Mouse (Mus musculus) kidney, postnatal 25 days (tissue): Measurements from ENCODE around the gene Exosc5.

Experiments
- DNase-seq, 2 experiments: peaks; one replicate each; pipeline ENCODE4 v3.0.0; 2021; ENCODE audit warnings: mixed read lengths in 2 of 2

The Exosc5 gene

DNA sequence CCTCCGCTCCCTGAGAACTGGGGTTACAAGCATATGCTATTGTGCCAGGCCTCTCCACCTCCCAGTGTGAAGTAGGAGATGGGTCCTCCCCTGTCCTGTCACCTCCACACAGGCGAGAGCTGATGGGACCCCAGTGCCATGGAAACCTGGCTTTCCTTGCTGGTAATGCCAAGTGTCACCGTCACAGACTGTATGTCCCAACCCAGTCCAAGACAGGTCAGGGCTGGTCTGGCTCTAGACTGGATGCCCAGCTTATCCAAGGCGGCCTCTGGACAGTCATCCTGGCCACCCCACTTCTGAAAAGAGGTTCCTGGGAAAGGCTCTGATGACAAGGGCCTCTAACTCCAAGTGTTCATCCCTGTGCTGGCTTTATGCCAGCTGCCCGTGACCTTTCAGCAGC, 21.9 kb upstream of the Exosc5 start:
- no peak for DNase-seq

- DNase-seq, result no peak
Measured at GRCm38 (mm10) chr7:25639754-25640153, 19.2 kb upstream of the Exosc5 start.

- DNase-seq, result no peak
Measured at GRCm38 (mm10) chr7:25644136-25644535, 14.8 kb upstream of the Exosc5 start.

GRCm38 (mm10) chr7:25644631-25645030, 14.3 kb upstream of the Exosc5 start:
- DNase-seq, result no peak

DNA sequence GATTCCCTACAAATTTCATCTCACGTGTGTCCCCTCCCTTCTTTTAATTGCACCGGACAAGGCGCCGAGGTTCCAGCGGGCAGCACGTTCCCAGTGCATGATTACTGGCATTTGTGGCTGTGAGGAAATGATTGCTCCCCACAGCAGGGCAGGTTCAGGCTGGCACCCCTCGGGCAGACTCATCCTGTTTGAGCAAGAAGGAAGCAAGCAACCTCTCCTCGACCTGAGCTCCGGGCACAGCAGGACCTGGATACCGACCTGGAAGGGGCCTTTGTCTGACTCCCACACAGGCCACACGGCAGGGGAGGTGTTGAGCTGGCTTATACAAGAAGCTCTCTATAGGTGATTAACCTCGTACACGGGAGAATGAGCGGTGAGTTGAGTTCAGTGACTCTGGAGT, 13.9 kb upstream of the Exosc5 start:
- DNase-seq, result peak in 1 of 2 experiments; percentile 75

- DNase-seq, result no peak
Measured at GRCm38 (mm10) chr7:25647574-25648123, 11.3 kb upstream of the Exosc5 start.

GRCm38 (mm10) chr7:25649839-25650238, 9.1 kb upstream of the Exosc5 start:
- no peak for DNase-seq

- DNase-seq, result no peak
Measured at GRCm38 (mm10) chr7:25651281-25651680, 7.7 kb upstream of the Exosc5 start.

DNA sequence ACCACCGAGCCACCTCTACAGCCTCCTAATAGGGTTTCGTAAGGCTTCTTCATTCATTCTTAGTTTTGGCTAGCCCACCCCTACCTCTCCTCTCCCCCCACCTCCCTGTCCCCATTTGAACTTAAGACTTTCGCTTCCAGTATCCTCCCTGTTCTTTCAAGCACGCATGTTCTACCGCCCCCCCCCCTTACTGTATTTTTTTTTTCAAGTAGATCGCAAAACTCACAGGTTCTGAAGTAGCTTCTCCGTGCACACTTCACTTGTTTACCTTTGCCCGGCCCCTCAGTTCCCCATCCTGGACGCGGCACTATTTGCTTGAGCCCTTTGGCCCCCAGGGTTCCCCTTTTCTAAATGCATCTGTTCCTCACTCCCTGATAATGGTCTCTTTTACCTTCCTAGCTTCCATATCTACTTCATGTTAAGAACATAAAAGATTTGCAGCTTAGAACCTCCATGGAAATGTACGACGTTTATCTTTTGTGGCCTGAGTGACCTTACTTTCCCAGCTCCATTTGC, 6.7 kb upstream of the Exosc5 start:
- DNase-seq, result no peak

DNA sequence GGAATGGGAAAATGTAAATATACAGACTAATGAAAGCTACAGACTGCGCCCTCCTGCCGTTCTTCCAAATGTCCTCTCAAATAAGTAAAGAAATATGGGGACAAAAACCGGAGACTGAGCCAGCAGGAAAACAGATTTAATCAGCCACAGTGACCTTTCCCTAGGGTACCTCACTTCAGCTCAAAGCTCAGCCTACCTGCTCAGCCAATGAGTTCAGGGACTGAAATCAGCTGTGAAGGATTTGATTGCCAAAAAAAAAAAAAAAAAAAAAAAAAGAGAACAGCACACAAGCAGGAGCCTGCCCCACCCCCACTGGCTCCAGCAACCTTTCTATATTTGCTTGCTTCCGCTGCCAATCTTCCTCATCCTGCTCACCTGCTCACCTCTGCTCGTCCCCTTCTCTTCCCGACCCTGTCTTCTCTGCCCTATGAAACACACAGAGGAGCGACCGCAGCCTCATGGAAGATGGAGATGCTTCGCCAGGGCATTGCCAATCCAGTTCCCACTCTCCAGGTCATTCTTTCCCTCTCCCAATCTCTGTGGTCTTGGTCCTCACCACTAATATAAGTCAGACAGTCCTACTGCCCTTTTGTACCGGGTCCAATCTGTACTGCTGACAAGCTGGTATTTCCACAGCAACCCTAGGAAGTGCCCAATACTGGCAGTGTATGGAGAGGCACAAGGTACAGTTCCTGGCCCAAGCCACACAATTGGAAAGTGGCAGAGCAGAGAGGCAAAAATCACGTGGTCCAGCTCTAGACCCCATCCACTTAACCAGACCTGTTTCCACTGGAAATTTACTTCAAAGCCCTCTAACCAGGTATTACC, 3.1 kb upstream of the Exosc5 start:
- peak; percentile 76 to 86 for DNase-seq

GRCm38 (mm10) chr7:25657785-25658184, 1.2 kb upstream of the Exosc5 start:
- peak in 1 of 2 experiments; percentile 37 for DNase-seq

- DNase-seq, result no peak
Measured at GRCm38 (mm10) chr7:25666381-25666780, 7.4 kb downstream of the Exosc5 start.

- DNase-seq, result no peak
Measured at GRCm38 (mm10) chr7:25669158-25669557, 10.2 kb downstream of the Exosc5 start.

- no peak for DNase-seq
Measured at GRCm38 (mm10) chr7:25669631-25670030, 10.7 kb downstream of the Exosc5 start.

- DNase-seq, result no peak
Measured at GRCm38 (mm10) chr7:25670096-25670495, 11.1 kb downstream of the Exosc5 start.

DNA sequence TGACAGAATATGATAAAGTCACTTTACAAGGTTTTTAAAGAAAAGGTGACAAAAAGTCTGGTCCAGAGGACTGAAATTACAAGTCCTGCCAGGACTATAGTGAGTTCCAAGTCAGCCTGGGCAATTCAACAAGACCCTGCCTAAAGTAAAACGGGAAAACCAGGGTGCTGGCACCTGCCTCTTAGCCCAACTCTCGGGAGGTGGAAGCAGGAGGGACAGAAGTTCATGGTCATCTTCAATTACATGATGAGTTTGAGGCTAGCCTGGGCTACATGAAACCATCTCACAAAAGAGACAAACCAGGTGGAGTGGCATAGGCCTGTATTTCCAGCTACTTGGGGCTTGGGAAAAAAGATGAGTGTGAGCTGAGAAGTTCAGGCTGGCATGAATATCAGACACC, 12.7 kb downstream of the Exosc5 start:
- DNase-seq, result no peak

DNA sequence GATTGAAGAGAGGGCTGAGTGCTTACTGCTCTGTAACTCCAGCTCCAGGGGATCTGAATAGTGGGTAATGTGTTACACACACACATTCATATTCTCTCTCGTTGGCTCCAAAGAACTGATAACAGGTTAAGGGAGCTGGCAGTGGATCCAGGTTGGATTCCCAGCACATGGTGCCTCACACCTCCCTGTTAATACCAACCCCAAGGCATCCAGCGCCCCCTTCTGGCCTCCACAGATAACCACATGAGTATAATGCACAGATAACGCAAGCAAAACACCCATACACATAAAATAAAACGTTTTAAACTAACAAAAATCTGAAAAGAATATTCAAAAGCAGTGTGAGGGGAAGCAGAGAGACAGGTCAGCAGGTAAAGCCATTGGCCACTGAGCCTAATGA, 13.5 kb downstream of the Exosc5 start:
- DNase-seq, result peak in 1 of 2 experiments; percentile 32

DNA sequence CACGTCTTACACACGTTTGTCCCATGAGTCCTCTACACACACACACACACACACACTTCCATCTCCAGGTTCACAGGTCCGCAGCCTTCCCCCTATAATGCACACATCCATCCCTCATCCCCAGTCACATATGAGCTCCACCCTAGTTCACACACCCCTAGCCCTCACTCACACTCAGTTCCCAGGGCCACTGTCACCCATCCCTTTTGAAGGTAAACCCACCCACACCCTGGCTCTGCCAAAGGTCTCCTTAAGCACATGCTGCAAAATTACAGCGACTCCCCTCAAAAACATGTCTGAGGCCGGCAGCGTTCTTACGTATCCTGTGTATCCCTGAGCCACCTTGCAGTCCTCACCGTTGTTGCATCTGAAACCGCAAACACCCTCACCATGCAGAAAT, 15.3 kb downstream of the Exosc5 start:
- DNase-seq, result no peak

DNA sequence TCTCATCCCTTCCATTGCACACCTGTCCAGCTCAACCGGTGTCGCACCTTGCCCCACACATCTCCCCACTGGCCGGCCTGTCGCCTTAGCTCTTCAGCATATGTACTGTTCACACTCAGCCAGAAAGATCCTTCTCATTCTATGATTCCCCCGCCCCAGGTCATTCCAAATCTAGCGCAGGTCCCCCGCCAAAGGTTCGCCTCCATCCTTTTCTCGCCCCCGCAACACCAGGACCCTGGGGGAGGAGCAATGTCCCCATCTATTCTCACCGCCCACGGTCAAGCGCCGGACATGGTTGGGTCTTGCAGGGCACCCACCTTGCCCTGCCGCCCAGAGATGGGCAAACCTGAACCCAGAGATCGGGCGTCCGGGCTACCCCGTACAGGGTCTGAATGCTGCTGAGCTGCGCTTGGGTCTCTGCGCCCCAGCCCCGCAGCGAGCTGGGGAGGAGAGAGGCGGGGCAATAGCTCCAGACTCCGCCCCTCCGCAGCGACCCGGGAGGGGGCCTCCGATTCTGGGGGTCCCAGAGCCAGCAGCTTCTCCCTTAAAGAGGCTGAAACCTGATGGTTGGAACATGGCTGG, 15.8 kb downstream of the Exosc5 start, which contains the start of gene Tmem91:
TSS of gene Tmem91 (minus strand) at position 448 of the 582 bp plus-strand sequence.
- DNase-seq, result peak in 1 of 2 experiments; percentile 31

GRCm38 (mm10) chr7:25675405-25675804, 16.4 kb downstream of the Exosc5 start:
- no peak for DNase-seq

DNA sequence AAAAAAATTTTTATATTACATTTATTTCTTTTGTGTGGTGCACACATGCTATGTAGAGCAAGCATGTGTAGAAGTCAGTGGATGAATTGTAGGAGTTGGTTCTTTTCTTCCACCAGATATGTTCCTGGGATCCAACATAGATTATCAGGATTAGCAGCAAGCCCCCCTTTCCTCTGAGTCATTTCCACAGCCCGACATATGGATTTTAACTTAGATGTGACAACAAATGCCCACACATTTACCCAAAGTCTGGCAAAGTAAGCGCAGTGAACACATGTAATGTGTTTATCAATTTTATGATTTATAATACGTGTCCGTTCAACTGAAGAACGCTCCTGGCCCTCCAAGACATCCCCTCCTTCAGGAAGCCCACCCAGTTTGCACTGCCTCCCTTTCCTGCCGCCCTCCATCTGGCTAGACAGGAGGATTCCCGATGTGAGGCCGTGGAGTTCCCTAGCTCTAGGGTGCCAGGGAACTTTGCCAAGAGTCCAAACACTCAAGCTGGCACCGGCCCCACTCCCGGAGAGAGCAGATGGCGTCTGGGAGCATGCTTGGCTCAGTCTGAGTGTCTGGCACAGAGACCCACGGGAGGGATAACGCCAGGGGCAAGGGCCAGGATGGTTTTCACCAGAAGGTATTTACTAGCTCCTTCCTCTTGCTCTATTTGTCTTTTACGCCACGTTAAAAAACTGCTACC, 17.3 kb downstream of the Exosc5 start:
- peak; percentile 93 to 95 for DNase-seq

- no peak for DNase-seq
Measured at GRCm38 (mm10) chr7:25677013-25677412, 18.0 kb downstream of the Exosc5 start.

DNA sequence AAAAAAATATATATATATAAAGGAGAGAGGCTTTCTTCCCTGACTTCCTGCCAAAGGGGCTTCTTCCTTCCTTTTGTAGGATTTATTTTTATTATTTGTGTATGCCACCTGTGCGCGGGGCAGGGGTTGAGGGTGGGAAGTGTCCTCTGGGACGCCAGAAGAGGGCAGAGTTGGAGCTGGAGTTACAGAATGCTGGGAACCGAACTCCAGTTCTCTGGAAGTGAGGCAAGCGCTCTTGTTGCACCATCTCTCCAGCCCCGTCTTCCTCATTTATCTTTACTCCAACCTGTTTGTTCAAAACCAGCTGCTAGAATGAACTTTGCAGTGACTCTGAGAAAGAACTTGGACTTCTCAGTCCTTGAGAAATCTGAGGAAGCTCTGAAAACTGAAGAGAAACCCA, 21.0 kb downstream of the Exosc5 start:
- DNase-seq, result no peak
